Mouse (Mus musculus) kidney, adult 2 months (tissue): Measurements from ENCODE around the gene Kcng1. TPM values are rescaled to one million over a fixed set of nuclear protein-coding genes. Genes with fewer than 3 reads are reported as not detected.
A peak's percentile ranks its signal among the peaks of the same experiment; 100 is the strongest.

ENCODE experiments used
- DNase-seq: peaks from one replicate; pipeline ENCODE4 v3.0.0; 2021
- H3K27ac ChIP-seq: fragments of 200-500 bp; 2 replicates; pipeline ENCODE4 v1.5.1; 2012; ENCODE audit warnings: low read depth, low read length, control low read depth, inconsistent platforms; ENCODE audit not compliant: insufficient read depth
- H3K27me3 ChIP-seq: fragments of 200-500 bp; replicated peaks from 2 replicates; pipeline ENCODE4 v1.6.1; 2012; ENCODE audit warnings: mild to moderate bottlenecking, moderate library complexity, low read length, inconsistent platforms; ENCODE audit not compliant: control insufficient read depth, insufficient read depth
- H3K36me3 ChIP-seq: fragments of 200-500 bp; 2 replicates; pipeline ENCODE4 v1.6.1; 2012; ENCODE audit warnings: mild to moderate bottlenecking, moderate library complexity, low read length, inconsistent platforms; ENCODE audit not compliant: control insufficient read depth, insufficient read depth
- H3K4me1 ChIP-seq: fragments of 200-500 bp; 2 replicates; pipeline ENCODE4 v1.6.1; 2011; ENCODE audit warnings: low read length; ENCODE audit not compliant: control insufficient read depth, insufficient read depth
- H3K4me3 ChIP-seq: fragments of 200-500 bp; 2 replicates; pipeline ENCODE4 v1.5.1; 2011; ENCODE audit warnings: mild to moderate bottlenecking, low read depth, low read length, control low read depth; ENCODE audit not compliant: insufficient read depth
- CTCF ChIP-seq: fragments of 200-500 bp; conservative IDR thresholded peaks from 2 replicates; pipeline ENCODE4 v1.5.1; 2011; ENCODE audit warnings: low read depth, mild to moderate bottlenecking, control low read depth, low read length, moderate library complexity, mixed read lengths; ENCODE audit not compliant: insufficient read depth, insufficient read length
- POLR2A ChIP-seq: fragments of 200-500 bp; IDR thresholded peaks from one replicate; pipeline ENCODE4 v1.6.1; 2011; ENCODE audit warnings: low read depth, low read length, control low read depth
- WGBS: fragments of 180-500 bp; shearing (Covaris S2); methylation state at CpG from one replicate; pipeline ENCODE4 v1.1.7; 2018; 5-methylcytosine and 5-hydroxymethylcytosine counted together
- polyA plus RNA-seq: library from polyadenylated mRNA; depleted of rRNA; stranded (reverse); fragments of >200 nt; gene quantifications from 2 replicates; pipeline ENCODE4 v1.2.3, GENCODE M21; 2012

Kcng1 gene
- polyA plus RNA-seq, 1 experiment, result 0.77 TPM

- Histone ChIP-seq H3K4me3 (no peak overlapping the region), H3K36me3 (no peaks in the 10 kb centered on the region), H3K27ac (no peak overlapping the region), H3K4me1 (no peaks in the 10 kb centered on the region), H3K27me3 (peaks cover 2% of the 10 kb centered on the region; the same call in 1 of the 2 replicates)
- DNase-seq, result no peak
- TF ChIP-seq POLR2A, result no peak
- TF ChIP-seq CTCF, result no peak
- WGBS, result 77% methylated on average over 6 of the region's 6 CpGs
Observed at GRCm38 (mm10) chr2:168285143-168285542, 3.6 kb upstream of the Kcng1 start.

- peaks cover 2% of the 10 kb centered on the region; the same call in 1 of the 2 replicates for H3K27me3 ChIP-seq
- no peaks in the 10 kb centered on the region for H3K4me1 ChIP-seq
- no peak overlapping the region for H3K27ac ChIP-seq
- H3K4me3 ChIP-seq, result peak overlapping the region; percentile 35; the same call in 1 of the 2 replicates
- WGBS, result 2% methylated on average over 81 of the region's 82 CpGs
- peak; percentile 65 for DNase-seq
- H3K36me3 ChIP-seq, result no peaks in the 10 kb centered on the region
- TF ChIP-seq CTCF (no peak), POLR2A (no peak)
Observed at GRCm38 (mm10) chr2:168280729-168281581, 581 bp downstream of the Kcng1 start.

GRCm38 (mm10) chr2:168274374-168274935 lies 7.1 kb downstream of the Kcng1 start:
- Histone ChIP-seq H3K4me3 (no peak overlapping the region), H3K36me3 (no peaks in the 10 kb centered on the region), H3K27me3 (no peaks in the 10 kb centered on the region), H3K4me1 (no peaks in the 10 kb centered on the region), H3K27ac (no peak overlapping the region)
- DNase-seq, result peak; percentile 55
- TF ChIP-seq POLR2A (no peak), CTCF (peak; percentile 74)
- WGBS, result 12% methylated on average over 11 of the region's 11 CpGs

GRCm38 (mm10) chr2:168273387-168273786 lies 8.1 kb downstream of the Kcng1 start:
- 59% methylated on average over 9 of the region's 9 CpGs for WGBS
- no peak for TF ChIP-seq POLR2A
- TF ChIP-seq CTCF, result no peak
- no peaks in the 10 kb centered on the region for H3K27me3 ChIP-seq

GRCm38 (mm10) chr2:168268033-168268432 lies 13.5 kb downstream of the Kcng1 start:
- H3K4me3 ChIP-seq, result no peak overlapping the region
- H3K27me3 ChIP-seq, result no peaks in the 10 kb centered on the region
- DNase-seq, result peak; percentile 19
- H3K27ac ChIP-seq, result no peak overlapping the region
- no peaks in the 10 kb centered on the region for H3K4me1 ChIP-seq
- no peaks in the 10 kb centered on the region for H3K36me3 ChIP-seq
- TF ChIP-seq POLR2A, result no peak
- peak; percentile 44 for TF ChIP-seq CTCF
- 44% methylated on average over 7 of the region's 7 CpGs for WGBS

More at GRCm38 (mm10) chr2:168273387-168273786, 8.1 kb downstream of the Kcng1 start:
- H3K4me3 ChIP-seq, result no peak overlapping the region
- no peaks in the 10 kb centered on the region for H3K36me3 ChIP-seq
- no peak overlapping the region for H3K27ac ChIP-seq
- no peaks in the 10 kb centered on the region for H3K4me1 ChIP-seq
- no peak for DNase-seq

- WGBS, result 95% methylated on average over 10 of the region's 10 CpGs
- Histone ChIP-seq H3K27me3 (no peaks in the 10 kb centered on the region), H3K36me3 (no peaks in the 10 kb centered on the region), H3K4me1 (no peaks in the 10 kb centered on the region), H3K27ac (no peak overlapping the region), H3K4me3 (no peak overlapping the region)
- DNase-seq, result no peak
- TF ChIP-seq CTCF (no peak), POLR2A (no peak)
Observed at GRCm38 (mm10) chr2:168260900-168261299, 20.6 kb downstream of the Kcng1 start.

- no peaks in the 10 kb centered on the region for H3K36me3 ChIP-seq
- no peak overlapping the region for H3K4me3 ChIP-seq
- 78% methylated on average over 3 of the region's 3 CpGs for WGBS
- H3K4me1 ChIP-seq, result no peaks in the 10 kb centered on the region
- no peak for DNase-seq
- TF ChIP-seq CTCF, result no peak
- no peak for TF ChIP-seq POLR2A
- H3K27ac ChIP-seq, result no peak overlapping the region
- H3K27me3 ChIP-seq, result no peaks in the 10 kb centered on the region
Observed at GRCm38 (mm10) chr2:168260124-168260523, 21.4 kb downstream of the Kcng1 start.
